Mouse (Mus musculus): ENCODE results near the gene Iqcf1.
"Not testable (repeated sequence)": the region's sequence is repeated elsewhere in the genome, so short reads cannot be mapped to it uniquely, and the experiment has no call there.

The Iqcf1 gene

GRCm38 (mm10) chr9:106483136-106483535 is 16.6 kb upstream of the Iqcf1 start:
- no peak for DNase-seq (ENCODE audit: low spot score)

GRCm38 (mm10) chr9:106483606-106484005 is 16.2 kb upstream of the Iqcf1 start:
- DNase-seq (ENCODE audit: low spot score), result no peak

- no peak for DNase-seq (ENCODE audit: low spot score)
These were observed 14.7 kb upstream of the Iqcf1 start for GRCm38 (mm10) chr9:106485076-106485475.

GRCm38 (mm10) chr9:106487602-106488001 is 12.2 kb upstream of the Iqcf1 start:
- not testable (repeated sequence) for DNase-seq (ENCODE audit: low spot score)

- no peak for DNase-seq (ENCODE audit: low spot score)
These were observed 2.1 kb downstream of the Iqcf1 start for GRCm38 (mm10) chr9:106501846-106502245.

GRCm38 (mm10) chr9:106504246-106504645 is 4.5 kb downstream of the Iqcf1 start:
- no peak for DNase-seq (ENCODE audit: low spot score)

- no peak for DNase-seq (ENCODE audit: low spot score)
These were observed 9.6 kb downstream of the Iqcf1 start for GRCm38 (mm10) chr9:106509356-106509755.

GRCm38 (mm10) chr9:106512729-106513450 is 13.1 kb downstream of the Iqcf1 start:
- no peak for DNase-seq (ENCODE audit: low spot score)

- DNase-seq (ENCODE audit: low spot score), result no peak
These were observed 13.8 kb downstream of the Iqcf1 start for GRCm38 (mm10) chr9:106513566-106513965.

GRCm38 (mm10) chr9:106514273-106514672 is 14.5 kb downstream of the Iqcf1 start, which contains the start of gene Iqcf5:
Gene Iqcf5 (plus strand): TSS chr9:106514573.
- no peak for DNase-seq (ENCODE audit: low spot score)

GRCm38 (mm10) chr9:106519433-106519832 is 19.7 kb downstream of the Iqcf1 start:
- DNase-seq (ENCODE audit: low spot score), result no peak

- no peak for DNase-seq (ENCODE audit: low spot score)
These were observed 20.1 kb downstream of the Iqcf1 start for GRCm38 (mm10) chr9:106519909-106520308.

GRCm38 (mm10) chr9:106531833-106532232 is 32.1 kb downstream of the Iqcf1 start:
- DNase-seq (ENCODE audit: low spot score), result no peak

- no peak for DNase-seq (ENCODE audit: low spot score)
These were observed 34.5 kb downstream of the Iqcf1 start for GRCm38 (mm10) chr9:106534296-106534695.

GRCm38 (mm10) chr9:106534975-106535374 is 35.2 kb downstream of the Iqcf1 start:
- DNase-seq (ENCODE audit: low spot score), result no peak

Data from ovary, postnatal 36 days (tissue).